Mouse (Mus musculus): ENCODE measurements around the gene Atp2b2. TPM values are rescaled to one million over a fixed set of nuclear protein-coding genes. Genes with fewer than 3 reads are reported as not detected.

Gene Atp2b2
- 1 to 10 TPM; 7.6 to 8.4 TPM for total RNA-seq (2021)
- long read RNA-seq, experiment 1, partial matches to known transcripts, result 0 of 4 reads
- long read RNA-seq, experiment 1, other reads (novel, unspliced or antisense), result 4 of 4 reads
- long read RNA-seq, experiment 2, partial matches to known transcripts, result 1 of 6 reads
- long read RNA-seq, experiment 2, other reads (novel, unspliced or antisense), result 5 of 6 reads

GRCm38 (mm10) chr6:114042332-114042731 is at the start of gene Atp2b2:
Gene Atp2b2 (minus strand): TSS chr6:114042613.
- DNase-seq (ENCODE audit: low spot score in 2 of 2), result no peak

- DNase-seq (ENCODE audit: low spot score in 2 of 2), result peak in 1 of 2 experiments; percentile 17
Observed at GRCm38 (mm10) chr6:114089626-114090025, 47.2 kb upstream of the Atp2b2 start.

GRCm38 (mm10) chr6:114087106-114087505 is 44.7 kb upstream of the Atp2b2 start:
- no peak for DNase-seq (ENCODE audit: low spot score in 2 of 2)

DNA sequence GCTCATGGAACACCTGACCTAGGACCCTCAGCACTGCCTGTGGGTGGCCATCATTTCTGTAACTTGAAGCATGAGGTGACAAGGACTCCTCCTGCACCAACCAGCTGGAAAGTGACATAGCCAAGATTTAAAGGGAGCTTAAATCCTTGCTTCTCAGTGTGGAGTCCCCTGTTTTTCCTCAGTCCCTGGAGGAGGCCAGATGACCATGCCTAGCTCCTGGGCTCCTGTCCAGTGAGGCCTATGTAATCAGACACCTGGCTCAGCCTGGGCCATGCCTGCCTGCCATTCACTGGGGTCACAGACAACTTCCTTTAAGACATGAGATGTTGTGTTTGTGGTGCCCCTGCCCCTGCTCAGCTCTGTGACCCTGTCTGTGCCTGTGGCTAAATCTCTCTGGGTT is 36.1 kb upstream of the Atp2b2 start:
- no peak for DNase-seq (ENCODE audit: low spot score in 2 of 2)

DNA sequence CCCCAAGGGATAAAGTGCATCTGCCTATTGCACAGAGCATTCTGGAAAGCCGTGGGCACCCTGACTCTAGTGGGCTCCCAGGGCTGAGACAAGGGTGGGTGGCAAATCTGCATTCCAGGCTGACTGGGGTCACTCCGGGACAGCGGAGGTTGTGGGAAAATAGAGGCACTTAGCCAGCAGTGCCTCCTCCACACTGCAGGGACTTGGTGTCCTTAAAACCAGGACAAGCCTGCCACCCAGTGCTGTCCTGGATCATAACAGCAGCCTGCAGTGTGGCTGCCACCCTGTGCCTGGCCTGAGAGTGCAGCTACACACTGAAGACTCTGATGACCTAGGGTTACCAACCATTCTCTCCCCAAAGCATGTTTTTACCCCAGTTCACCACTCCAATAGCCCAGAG is 34.1 kb upstream of the Atp2b2 start:
- no peak for DNase-seq (ENCODE audit: low spot score in 2 of 2)

GRCm38 (mm10) chr6:114076061-114076460 is 33.6 kb upstream of the Atp2b2 start:
- no peak for DNase-seq (ENCODE audit: low spot score in 2 of 2)

DNA sequence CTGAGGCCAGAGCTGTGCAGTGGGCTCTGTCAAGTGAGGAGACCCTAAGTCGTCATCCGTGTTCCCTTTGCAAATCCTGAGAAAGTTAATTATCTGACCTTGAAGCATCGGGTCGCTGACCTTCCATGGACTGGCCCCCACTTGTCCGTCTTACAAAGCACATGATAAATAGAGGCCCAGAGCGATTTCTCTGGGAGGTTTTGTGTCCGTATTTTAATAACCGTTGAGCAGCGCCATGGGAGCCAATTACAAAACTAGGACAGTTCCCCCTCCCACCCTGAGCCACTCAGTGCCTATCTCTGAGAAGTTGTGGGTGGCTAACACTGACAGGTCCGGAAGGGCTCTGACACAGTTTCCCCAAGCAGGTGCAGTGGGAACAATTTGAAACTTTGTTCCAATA is 32.5 kb upstream of the Atp2b2 start:
- no peak for DNase-seq (ENCODE audit: low spot score in 2 of 2)

GRCm38 (mm10) chr6:114074256-114074655 is 31.8 kb upstream of the Atp2b2 start:
- no peak for DNase-seq (ENCODE audit: low spot score in 2 of 2)

- peak in 1 of 2 experiments; percentile 29 for DNase-seq (ENCODE audit: low spot score in 2 of 2)
Observed at GRCm38 (mm10) chr6:114071564-114071963, 29.2 kb upstream of the Atp2b2 start.

DNA sequence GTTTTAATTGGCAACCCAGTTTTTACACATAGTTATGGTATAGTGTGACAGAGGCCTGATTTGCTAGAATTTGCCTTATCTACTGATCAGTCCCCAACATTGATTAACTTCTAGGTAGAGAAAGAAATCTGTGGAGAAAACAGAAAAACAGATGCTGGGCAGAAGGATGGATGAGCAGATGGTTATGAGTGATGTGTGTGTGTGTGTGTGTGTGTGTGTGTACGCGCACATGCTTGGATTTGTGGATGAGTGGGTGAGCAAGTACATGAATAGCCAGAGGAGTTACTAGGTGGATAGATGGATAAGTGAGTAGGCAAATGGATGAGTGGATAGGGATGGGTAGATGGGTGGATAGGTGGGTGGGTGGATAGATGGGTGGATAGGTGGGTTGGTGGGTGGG is 20.7 kb upstream of the Atp2b2 start:
- DNase-seq (ENCODE audit: low spot score in 2 of 2), result no peak

GRCm38 (mm10) chr6:114062688-114063087 is 20.3 kb upstream of the Atp2b2 start:
- no peak for DNase-seq (ENCODE audit: low spot score in 2 of 2)

- no peak for DNase-seq (ENCODE audit: low spot score in 2 of 2)
Observed at GRCm38 (mm10) chr6:114059206-114059605, 16.8 kb upstream of the Atp2b2 start.

DNA sequence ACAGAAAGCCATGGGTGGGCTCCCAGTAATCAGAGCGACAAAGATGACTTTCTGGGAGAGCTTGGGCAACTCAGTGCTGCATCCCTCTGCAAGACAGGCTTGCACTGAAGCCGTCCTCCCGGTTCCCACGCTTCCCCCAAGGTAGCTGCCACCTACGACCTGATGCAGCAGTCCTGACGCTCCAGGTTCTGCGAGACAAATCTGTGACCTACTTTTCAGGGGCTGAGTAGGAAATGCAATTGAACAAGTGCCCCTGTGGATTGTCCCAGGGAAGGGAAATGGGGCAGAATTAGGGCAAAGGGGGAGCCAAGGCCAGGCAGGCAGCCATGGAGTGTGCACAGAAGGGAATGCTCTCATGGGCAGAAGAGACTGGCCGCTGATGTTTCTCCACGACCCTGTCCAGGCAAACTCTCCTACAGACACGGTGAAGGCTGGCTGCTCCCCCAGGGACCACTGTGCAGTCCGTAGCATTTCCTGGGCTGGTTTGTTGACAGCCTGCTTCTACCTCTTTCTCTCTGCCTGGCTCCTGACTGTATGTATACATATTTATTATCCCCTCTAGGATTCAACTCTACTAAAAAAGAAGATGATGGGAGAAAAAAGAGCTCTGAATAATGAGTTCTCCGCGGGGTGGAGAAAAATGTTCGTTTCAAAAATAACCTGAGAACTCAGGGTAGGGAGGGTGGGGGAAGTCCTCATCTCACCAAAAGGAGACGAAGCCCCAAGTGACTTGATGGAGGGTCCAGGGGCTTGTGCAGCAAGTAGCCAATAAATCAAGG is 15.8 kb upstream of the Atp2b2 start:
- no peak for DNase-seq (ENCODE audit: low spot score in 2 of 2)

- DNase-seq (ENCODE audit: low spot score in 2 of 2), result no peak
Observed at GRCm38 (mm10) chr6:114055311-114055710, 12.9 kb upstream of the Atp2b2 start.

DNA sequence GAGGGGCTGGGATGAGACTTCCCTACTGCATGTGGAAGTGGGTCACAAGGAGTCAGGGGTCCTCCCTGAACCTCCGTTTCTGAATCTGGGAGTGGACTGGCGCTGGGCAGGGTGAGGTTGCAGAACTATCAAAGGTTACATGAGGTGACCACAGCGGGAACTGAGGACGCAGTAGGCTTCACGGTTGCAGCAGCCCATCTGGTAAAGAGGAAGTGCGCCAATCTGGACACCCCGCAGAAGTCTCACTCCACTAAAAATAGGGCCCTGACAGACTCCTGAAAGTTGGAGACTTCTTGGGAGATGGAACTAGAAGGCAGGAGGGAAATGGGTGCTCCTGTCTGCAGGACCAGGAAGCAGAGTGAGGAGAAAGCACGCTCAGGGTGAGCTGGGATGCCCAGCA is 2.5 kb upstream of the Atp2b2 start:
- DNase-seq (ENCODE audit: low spot score in 2 of 2), result no peak

- no peak for DNase-seq (ENCODE audit: low spot score in 2 of 2)
Observed at GRCm38 (mm10) chr6:114042836-114043235, 423 bp upstream of the Atp2b2 start.

GRCm38 (mm10) chr6:114041911-114042284 is 515 bp downstream of the Atp2b2 start:
- DNase-seq (ENCODE audit: low spot score in 2 of 2), result no peak

DNA sequence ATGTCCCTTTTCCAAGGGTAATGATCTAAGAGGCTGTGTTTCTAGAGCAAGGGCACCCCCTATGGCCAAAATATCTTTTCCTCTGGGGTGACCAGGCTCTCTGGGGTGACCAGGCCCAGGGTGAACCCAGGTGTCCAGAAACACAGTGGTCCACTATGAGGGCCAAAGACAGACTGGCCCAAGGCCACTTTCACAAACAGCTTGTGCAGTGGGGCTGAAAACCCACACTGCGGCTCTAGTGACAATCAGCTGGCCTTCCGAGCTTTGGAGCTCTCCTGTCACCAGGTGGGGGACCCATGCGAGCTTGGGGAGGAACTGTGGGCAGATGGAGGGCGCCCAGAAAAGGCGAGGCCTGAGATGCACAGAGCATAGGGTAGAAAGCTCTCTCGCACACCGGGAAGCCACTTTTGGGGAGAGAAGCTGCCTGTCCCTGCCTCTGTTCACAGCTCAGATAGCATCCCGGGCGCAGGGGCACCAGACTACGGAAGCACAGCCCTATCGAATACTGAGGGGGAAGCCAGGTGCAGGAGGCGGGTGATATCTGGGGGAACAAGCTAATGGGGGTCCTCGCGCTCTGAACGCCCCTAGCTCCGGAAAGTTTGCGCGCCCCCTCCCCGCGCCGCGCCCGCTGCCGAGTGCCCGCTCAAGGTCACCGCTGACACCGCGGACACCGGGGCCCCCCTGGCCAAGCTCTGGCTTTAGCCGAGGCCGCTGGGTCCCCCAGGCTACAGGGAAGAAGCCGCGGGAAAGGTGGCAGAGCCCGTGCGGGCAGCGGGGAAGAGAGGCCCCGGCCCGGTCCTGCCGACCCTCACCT is 1.1 kb downstream of the Atp2b2 start:
- DNase-seq (ENCODE audit: low spot score in 2 of 2), result no peak

DNA sequence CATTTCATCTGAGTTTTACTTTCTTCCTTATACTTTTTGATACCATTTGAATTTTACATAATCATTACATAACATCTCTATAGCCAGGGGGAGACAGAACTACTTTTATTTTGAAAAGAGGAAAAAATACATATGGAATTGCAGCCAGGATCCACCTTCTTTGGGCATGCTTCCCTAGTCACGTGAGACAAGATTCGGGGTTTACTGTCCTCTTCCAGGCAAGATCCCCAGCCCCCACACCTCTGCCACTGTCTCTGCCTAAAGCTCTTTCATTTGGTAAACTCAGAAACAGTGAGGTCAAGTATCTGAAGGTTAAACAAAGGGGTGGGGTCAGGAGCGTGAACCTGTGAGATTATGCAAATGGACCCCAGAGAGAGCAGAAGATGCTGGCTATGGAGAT is 6.7 kb downstream of the Atp2b2 start:
- DNase-seq (ENCODE audit: low spot score in 2 of 2), result no peak

DNA sequence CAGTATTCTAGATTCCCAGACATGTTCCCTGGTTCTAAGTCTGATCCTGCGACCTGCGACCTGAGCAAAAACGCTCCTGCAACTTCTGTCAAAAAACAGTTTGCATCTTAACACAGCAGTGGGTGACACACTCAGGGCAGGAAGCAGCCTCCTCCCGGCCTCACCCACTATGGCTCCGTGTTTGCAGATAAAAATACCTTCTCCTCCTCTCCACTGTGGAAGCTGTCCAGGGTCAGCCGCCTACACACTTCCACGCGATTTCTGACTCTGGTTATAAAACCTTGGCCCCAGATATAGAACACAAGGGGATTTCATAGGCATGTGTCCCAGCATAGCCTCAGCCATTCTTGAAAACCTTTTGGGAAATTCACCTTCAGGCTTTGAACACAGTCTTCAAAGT is 9.6 kb downstream of the Atp2b2 start:
- DNase-seq (ENCODE audit: low spot score in 2 of 2), result no peak

- no peak for DNase-seq (ENCODE audit: low spot score in 2 of 2)
Observed at GRCm38 (mm10) chr6:114023794-114024193, 18.6 kb downstream of the Atp2b2 start.

DNA sequence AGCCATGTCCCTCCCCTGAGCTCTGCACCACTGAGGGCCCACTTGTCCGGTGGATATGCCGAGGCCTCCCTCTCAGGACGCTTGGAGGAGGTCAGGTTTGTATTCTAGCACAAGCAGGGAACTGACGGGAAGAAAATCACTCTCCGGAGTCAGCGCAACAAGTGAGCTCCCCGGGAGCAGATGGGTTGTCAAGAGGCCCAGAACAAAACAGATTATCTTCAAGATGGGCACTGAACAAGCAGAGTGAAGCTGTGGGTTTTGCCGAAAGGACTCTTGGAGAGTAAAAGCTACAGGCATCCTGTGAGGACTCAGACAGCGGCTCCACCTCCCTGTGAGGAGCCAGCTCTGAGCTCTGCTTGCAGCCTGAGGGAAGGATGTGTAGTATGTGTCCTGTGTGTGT is 20.3 kb downstream of the Atp2b2 start:
- no peak for DNase-seq (ENCODE audit: low spot score in 2 of 2)

Data from adrenal gland, postnatal 4 days (tissue).